Mouse (Mus musculus): ENCODE results near the gene Fhdc1. TPM values are rescaled to one million over a fixed set of nuclear protein-coding genes. Genes with fewer than 3 reads are reported as not detected.

Fhdc1 gene
- total RNA-seq (2021): 13.2 and 17.5 TPM in 2 replicates
- long read RNA-seq, full-length matches to known transcripts: 3 of 8 reads
- long read RNA-seq, partial matches to known transcripts: 0 of 8 reads
- long read RNA-seq, other reads (novel, unspliced or antisense): 5 of 8 reads

DNA sequence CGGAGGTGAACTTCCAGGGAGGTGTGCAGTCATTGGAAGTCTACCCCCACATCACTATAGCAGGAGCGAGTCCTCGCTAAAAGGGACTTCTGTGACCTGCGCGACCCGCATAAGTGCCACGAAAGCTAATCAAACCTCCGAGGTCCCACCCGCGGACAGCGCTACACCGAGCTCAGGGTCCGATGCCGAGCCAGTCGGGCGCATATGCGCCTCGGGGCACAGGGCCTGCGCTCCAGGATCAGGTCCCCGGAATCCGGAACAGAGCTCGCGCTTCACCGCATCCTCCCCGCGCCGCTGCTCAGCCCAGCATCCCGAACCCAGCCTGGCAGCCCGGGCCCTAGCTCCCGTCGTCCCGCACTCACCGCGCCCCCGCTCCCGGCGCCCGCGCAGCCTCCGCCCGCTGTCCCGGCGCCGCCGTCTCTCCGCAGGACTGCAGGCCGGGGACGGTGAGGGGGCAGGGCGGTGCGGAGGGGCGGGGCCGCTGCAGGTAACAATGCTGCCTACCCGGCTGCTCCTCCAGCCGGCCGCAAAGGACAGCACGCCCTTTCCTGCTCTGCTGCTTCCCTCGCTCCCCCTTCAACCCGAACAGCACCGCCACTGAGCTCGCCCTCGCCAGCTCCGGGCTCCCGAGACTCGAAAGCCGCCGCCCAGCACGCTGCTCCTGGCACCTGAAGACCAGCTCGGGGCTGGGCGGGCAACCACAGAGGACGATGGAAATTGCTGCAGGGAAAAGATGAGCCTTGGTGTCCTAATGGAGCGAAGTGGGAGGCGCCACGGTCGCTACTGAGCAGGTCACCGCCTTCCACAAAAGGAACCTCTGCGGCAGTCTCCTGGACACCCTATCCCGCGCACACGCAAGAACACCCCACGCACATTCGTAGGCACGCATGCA, at the start of gene Fhdc1:
TSS of gene Fhdc1 (minus strand) at position 424 of the 892 bp plus-strand sequence.
- peak; percentile 69 for DNase-seq

DNA sequence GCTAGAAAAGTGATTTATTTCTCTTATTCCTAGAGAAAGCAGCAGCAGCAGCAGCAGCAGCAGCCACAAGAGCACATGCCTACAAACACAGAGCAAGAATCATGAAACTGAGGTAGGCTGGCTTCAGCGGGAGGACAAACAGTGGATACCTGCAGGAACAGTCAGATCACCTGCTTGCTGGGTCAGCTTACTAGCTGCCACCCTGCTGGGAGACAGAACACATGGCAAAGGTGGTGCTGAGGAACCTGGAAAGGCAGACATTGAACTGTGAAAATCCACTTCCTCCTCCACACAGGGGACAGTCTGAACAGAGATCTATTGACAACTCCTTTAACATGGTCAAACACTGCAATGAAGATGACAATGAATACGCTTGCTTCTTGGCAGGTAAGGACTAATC, 48.8 kb upstream of the Fhdc1 start:
- DNase-seq: no peak

DNA sequence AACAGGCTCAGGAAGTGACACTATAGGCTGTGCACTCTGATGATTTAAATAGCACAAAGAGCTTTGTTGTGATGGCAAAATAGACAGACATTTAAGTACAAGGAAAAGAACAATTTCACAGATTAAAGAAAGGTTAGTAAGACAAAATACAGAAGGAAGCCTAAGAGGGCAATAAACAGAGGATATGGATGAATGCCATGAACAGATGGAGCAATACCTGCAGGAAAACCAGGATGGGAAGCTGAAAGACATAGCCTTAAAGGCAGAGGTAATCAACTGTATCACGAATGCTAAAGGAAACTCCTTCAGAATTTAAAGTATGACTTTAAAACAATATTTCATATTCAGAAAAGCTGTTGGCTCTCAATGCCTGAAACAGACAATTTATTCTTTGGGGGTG, 44.7 kb upstream of the Fhdc1 start:
- no peak for DNase-seq

DNA sequence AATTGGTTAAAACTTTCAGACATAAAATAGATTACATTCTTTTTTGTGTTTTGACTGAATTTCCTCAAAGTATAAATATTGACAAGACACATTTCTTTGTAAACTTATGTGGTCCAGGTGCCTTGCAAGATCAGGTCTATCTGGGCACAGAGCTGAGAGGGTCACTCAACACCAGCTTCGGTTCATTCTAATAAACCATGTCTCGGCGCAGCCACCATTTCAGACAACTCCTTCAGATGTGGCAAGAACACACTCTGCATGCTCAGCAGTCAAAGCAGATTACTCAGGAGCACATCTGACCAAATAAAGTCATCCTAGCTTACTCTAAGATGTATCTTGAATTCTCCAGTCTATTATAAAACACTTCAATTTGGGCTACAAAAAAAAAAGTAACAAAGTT, 35.9 kb upstream of the Fhdc1 start:
- no peak for DNase-seq

DNA sequence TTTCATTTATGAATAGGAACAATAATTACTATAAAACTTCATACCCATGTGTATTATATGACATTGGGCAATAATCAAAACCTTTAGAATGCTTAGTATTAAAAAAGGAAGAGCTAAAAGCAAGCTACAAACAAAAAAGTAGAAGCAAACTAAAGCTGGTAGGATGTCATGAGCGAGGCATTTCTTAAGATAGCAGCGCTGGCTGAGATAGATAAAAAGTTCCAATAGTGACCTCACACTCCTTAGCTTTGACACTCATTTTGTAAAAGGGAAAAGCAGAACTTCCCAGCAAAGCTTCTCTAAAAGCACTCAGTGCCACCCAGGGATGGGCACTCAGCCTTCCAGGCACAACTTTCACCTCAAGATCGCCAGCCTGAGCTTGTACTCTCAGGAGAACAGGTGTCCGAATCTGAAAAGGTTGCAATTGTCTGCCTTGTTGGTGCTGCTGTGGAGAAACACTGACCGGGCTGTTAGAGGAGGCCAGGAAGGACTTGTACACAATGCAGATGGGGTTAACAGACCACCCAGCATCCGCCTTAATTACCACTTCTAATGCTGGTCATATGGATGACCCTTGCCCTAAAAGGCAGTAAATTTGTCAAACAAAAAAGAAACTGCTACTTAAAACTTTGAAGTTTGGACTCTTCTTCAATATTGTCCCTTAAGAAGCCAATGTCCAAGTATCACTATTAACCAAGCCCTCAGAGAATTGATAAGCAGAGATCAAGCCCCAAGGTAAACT, 32.7 kb upstream of the Fhdc1 start:
- DNase-seq: no peak

GRCm38 (mm10) chr3:84505193-84505592, 25.0 kb upstream of the Fhdc1 start:
- DNase-seq: no peak

- DNase-seq: no peak
These were observed 24.1 kb upstream of the Fhdc1 start for GRCm38 (mm10) chr3:84504291-84504690.

DNA sequence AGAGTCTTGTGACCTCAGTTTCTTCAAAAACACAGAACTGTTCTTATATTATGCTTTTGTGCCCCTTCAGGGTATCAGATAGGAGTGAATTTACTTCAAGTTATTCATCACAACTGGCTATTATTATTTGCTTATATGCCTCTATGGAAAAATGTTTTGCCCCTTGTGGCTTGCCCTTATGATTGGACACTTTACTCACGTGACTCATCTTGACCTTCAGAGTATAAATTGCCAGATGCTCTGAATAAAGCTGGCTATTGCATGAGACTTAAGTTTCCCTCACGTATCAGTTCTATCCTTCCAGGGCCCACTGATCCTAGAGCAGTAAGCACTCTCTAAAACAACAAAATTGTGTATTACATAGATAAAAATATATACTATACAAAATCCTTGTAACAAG, 21.9 kb upstream of the Fhdc1 start:
- DNase-seq: no peak

GRCm38 (mm10) chr3:84500491-84500890, 20.3 kb upstream of the Fhdc1 start:
- no peak for DNase-seq

GRCm38 (mm10) chr3:84497718-84498117, 17.5 kb upstream of the Fhdc1 start:
- DNase-seq: no peak

DNA sequence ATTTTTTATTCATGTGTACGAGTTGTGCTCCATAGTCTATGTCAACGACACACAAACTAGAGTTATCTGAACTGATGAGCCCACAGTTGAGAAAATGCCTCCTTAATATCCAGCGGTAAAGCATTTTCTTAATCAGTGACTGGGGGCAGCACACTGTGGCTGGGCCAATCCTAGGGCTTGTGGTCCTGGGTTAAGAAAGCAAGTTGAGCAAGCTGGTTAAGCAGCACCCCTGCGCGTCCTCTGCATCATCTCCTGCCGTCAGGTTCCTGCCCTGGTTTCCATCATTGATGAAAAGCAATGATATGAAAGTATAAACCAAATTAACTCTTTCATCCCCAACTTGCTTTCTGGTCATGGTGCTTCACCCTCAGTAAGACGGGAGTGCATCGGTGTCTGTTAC, 12.4 kb upstream of the Fhdc1 start:
- no peak for DNase-seq

DNA sequence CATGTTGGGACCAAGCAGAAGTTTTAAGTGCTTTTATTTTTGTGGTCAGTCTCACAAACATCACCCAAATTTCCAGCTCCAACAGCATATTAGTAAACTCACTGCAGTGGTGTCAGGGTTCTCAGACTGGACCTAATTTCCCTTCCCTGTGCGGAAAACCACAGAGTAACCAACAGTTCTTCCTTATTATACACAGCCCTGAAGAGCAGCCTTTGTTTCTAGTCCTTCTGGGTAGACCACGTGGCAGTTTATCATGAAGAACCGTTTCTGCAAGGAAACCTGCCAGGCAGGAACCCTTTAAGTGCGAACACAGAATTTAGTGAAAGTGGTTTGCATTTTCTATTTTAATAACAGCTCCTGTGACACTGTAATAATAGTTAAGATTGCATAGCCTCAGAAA, 11.9 kb upstream of the Fhdc1 start:
- DNase-seq: no peak

DNA sequence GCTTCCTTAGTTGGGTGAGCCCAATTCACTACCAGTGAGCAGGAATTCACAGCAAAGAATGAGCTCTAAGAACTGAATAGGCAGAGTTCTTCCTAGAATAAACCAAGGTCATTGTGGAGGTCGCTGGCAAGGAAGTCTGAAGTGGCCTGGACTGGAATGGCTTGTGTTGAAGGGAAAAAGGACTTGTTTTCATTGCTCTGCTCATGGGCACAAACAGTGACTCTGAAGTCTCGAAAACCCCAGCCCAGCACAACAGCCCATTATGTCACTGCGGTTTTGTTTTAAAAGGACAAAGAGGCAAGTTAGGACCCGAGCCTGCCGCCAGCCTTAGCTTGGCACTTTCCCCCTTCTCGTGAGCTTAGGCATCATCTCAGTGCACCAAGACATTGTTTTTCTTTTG, 8.5 kb upstream of the Fhdc1 start:
- no peak for DNase-seq

- no peak for DNase-seq
These were observed 4.7 kb upstream of the Fhdc1 start for GRCm38 (mm10) chr3:84484891-84485290.

DNA sequence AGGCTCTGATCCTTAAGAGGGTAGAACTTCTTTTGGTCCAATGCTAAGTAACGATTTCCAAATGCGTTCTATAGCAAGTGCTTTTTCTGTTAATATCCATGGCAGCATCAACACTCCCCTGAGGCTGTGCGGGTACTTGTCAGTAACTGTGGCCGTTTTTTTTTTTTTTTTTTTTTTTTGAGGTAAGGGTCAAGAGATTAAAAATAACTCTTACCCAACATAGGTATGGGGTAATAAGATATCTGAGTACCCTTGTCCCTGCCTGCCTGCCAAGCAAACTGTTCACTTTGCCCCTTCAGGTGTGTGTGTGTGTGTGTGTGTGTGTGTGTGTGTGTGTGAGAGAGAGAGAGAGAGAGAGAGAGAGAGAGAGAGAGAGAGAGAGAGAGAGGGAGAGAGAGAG, 4.1 kb upstream of the Fhdc1 start:
- DNase-seq: no peak

DNA sequence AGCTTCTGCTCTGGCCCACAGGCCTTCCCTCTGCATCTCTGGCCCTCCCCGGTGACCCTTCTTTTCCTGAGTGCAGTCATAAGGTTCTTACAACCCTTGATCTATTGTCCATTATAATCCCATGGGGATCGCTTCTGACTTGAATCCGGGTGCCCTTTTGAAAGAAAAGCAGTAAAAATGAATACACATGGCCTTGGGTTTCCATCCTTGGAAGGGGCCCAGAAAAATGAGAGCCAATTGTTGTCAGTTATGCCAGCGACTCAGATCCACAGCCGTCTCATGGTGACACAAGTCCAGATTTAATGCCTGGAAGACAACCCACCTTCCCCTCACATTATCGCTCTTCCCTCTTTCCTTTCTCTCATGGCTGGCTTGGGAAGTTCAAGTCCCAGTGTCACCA, 1.9 kb upstream of the Fhdc1 start:
- DNase-seq: peak; percentile 43

DNA sequence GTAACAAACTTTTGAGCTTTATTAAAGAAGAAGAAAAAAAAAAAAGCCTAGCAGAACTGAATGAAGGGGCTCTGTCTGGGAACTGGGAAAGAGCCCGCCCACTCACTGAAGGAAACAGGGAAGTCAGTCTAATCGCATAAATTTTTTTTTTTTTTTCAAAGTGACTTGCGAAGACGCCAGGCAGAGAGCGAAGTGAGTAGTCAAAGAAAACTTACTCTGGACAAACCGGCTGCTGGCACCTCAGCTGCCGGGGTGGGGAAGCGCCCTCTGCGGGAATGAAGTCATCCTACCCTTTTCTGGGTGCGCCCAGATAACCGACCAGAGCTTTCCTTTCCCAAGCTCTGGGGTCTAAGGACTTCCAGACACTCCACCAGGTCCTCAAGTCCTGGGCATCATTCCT, 875 bp upstream of the Fhdc1 start:
- DNase-seq: peak; percentile 58

DNA sequence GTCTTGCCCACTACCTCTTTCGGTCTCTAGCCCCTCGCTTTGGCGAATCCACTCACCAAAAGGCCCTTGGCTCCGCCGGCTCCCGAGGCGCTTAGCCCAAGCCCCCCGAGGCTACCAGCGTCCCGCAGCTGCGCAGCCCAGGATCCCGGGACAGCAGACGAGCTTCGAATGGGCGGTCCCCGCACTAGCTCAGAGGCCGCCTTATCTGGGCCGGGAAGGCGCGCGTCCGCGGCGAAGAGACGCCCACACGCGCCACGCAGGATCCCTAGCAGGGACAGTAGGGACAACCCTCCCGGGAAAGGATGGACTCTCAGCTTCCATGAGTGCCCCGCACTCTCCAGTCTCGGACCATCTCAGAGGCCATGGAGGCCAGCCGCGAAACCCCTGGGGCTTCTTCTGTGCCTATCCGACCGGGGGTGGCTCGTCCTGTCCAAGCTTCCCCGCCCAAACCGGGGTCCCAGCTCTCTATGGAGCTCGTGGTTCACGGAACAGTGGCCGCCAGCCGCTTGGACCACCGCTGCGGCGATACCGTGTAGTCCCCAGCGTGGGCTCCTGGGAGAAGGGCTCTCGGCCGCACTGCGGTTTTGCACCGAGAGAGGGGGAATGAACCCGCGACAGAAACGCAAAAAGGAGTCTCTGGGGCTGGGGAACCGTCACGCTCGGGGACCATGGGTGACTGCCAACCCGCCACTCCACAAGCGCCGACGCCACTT, 780 bp downstream of the Fhdc1 start:
- DNase-seq: peak; percentile 75

DNA sequence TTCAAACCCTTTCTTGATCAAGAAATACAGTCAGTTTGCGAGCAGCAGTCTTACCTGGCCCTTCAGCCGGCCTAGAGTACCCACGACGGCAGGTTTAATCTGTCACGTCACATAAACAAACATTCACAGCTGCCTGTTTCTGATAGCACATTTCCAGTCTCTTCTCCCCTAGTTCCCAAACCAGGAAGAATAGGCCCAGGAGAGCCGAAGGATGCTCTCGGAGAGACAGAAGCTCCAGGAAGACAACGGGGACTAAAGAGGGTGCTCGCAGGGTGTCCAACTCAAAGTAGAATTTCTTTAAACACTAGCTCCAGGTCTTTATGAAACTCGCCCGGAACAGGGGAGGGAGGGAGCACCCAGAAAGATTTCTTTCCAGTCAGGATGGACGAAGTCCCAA, 1.3 kb downstream of the Fhdc1 start:
- no peak for DNase-seq

GRCm38 (mm10) chr3:84478195-84478594, 2.0 kb downstream of the Fhdc1 start:
- no peak for DNase-seq

- no peak for DNase-seq
These were observed 2.7 kb downstream of the Fhdc1 start for GRCm38 (mm10) chr3:84477498-84477897.

DNA sequence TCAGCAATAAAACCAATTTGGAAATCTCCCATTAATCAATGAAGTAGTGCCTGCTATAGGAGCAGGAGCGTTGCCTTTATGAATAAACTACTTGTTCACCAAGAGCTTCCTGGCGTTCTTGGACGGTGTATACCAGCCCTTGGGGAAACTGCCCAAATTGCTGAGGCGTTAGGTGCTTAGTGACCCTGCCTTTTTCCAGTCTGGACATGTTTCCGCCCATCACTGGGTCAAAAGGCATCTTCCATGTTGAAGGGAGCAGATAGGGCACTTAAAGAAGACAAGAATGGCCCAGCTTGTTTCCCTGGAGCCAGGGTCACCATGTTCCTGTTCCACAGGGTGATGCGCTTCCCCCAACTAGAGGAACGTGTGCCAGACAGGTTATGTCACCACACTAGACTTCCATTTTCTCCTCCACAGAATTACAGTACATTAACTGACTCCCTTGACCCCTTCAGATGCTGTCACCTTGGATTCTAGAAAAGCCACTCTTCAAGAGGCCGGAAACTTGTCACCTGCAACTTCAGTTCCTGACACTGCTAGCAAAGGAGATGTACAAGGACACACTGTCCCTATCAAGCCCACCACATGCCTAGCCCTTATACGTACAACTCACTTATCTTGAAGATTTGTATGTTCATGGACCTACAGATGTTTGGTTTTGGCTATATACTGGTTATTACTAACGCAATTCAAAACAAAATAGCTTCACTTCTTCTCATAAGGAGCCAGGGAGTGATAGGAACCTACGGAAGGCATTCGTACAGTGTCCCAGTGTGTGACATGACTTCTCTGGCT, 5.1 kb downstream of the Fhdc1 start:
- DNase-seq: no peak

Data from adrenal gland, postnatal 25 days (tissue).